Comparison of ENCODE assay signal across 15 mouse cellular contexts in genomic region chr7:80636953-80637800, GRCm38 (mm10). TPM values are rescaled to one million over a fixed set of nuclear protein-coding genes. Genes with fewer than 3 reads are reported as not detected.
DNase-seq lines count a peak whose midpoint lies in the region; ATAC-seq and TF ChIP-seq lines count a peak whose summit lies in the region.
"Had no signal": no experiment of that assay in that cellular context is flagged by ENCODE, and none has a peak within 500 bp of the region (broad histone marks: within the 10 kb centered on the region; RNA-seq: fewer than 3 reads in every experiment).

No protein-coding gene starts in this region.

- DNase-seq in heart, adult 9 months (ENCODE audit: low spot score in 2 of 2) = no peak
- DNase-seq in kidney, adult 11 months = no peak
- DNase-seq in right cerebral cortex, postnatal 25 days = peak; percentile 50
- no peak for DNase-seq in right cerebral cortex, postnatal 4 days
- no peak for DNase-seq in thymus, postnatal 4 days
- DNase-seq: adrenal gland, adult 2 months; cerebellum, postnatal 36 days; lung, adult 18-20 months had no signal

- H3K9me3 ChIP-seq in heart, embryonic 12.5 days (replicated peaks) = no peaks in the 10 kb centered on the region
- H3K9me3 ChIP-seq in kidney, embryonic 16.5 days (ENCODE audit: low read length) = no peaks in the 10 kb centered on the region
- H3K9me3 ChIP-seq: forebrain, embryonic 15.5 days; limb, embryonic 10.5 days had no signal

- no peaks in the 10 kb centered on the region for H3K36me3 ChIP-seq in heart, embryonic 12.5 days
- no peaks in the 10 kb centered on the region for H3K36me3 ChIP-seq in kidney, embryonic 16.5 days (ENCODE audit: insufficient read depth, low read length)
- H3K36me3 ChIP-seq: forebrain, embryonic 15.5 days; limb, embryonic 10.5 days had no signal

- ATAC-seq in heart, embryonic 12.5 days (ENCODE audit: insufficient number of reproducible peaks, low FRiP score) = no peak
- ATAC-seq in kidney, embryonic 16.5 days (ENCODE audit: low FRiP score, low TSS enrichment) = no peak
- ATAC-seq: forebrain, embryonic 15.5 days; intestine, postnatal 0 days; midbrain, embryonic 16.5 days had no signal

- H3K4me1 ChIP-seq in heart, embryonic 12.5 days (replicated peaks) = peaks cover 51% of the 10 kb centered on the region
- H3K4me1 ChIP-seq in kidney, embryonic 16.5 days (ENCODE audit: insufficient read depth, low read length) = peaks cover 52% of the 10 kb centered on the region
- H3K4me1 ChIP-seq in olfactory bulb, adult 2 months (ENCODE audit: control insufficient read depth, insufficient read depth, low read length) = peaks cover 55% of the 10 kb centered on the region

- no peak for TF ChIP-seq POLR2A in olfactory bulb, adult 2 months (IDR thresholded peaks at IDR 0.05; ENCODE audit: insufficient read depth, low read depth, low read length)

- H3K27ac ChIP-seq in heart, embryonic 12.5 days (ENCODE audit: poor library complexity, severe bottlenecking) = peak overlapping the region; percentile 9; the same call in 1 of the 2 replicates
- peak overlapping the region; percentile 70 for H3K27ac ChIP-seq in kidney, embryonic 16.5 days (ENCODE audit: low read length)
- peak overlapping the region; percentile 84 for H3K27ac ChIP-seq in olfactory bulb, adult 2 months (ENCODE audit: insufficient read depth, low read depth, low read length)
- H3K27ac ChIP-seq: forebrain, embryonic 15.5 days; limb, embryonic 10.5 days had no signal

- WGBS in heart, embryonic 12.5 days = 62% methylated on average over 9 of the region's 9 CpGs
- WGBS in kidney, embryonic 16.5 days = 47% methylated on average over 9 of the region's 9 CpGs
- WGBS in olfactory bulb, adult 2 months = 23% methylated on average over 9 of the region's 9 CpGs

- no peak overlapping the region for H3K4me3 ChIP-seq in heart, embryonic 12.5 days
- no peak overlapping the region for H3K4me3 ChIP-seq in kidney, embryonic 16.5 days (ENCODE audit: low read length)
- H3K4me3 ChIP-seq in olfactory bulb, adult 2 months (ENCODE audit: insufficient read depth, low read depth, low read length) = no peak overlapping the region
- H3K4me3 ChIP-seq: forebrain, embryonic 15.5 days; limb, embryonic 10.5 days had no signal

- H3K27me3 ChIP-seq in heart, embryonic 12.5 days (replicated peaks) = no peaks in the 10 kb centered on the region
- no peaks in the 10 kb centered on the region for H3K27me3 ChIP-seq in kidney, embryonic 16.5 days (ENCODE audit: insufficient read depth, low read length)
- H3K27me3 ChIP-seq: forebrain, embryonic 15.5 days had no signal

- H3K4me2 ChIP-seq in heart, embryonic 12.5 days = 0 out of 2 replicates have a peak overlapping the region, but pooled peaks have one; percentile 4
- H3K4me2 ChIP-seq in kidney, embryonic 16.5 days (replicated peaks; ENCODE audit: low read depth, low read length) = no peak overlapping the region
- H3K4me2 ChIP-seq: forebrain, embryonic 15.5 days had no signal

- no peak for TF ChIP-seq CTCF in olfactory bulb, adult 2 months (IDR thresholded peaks at IDR 0.05; ENCODE audit: insufficient read depth, low read depth, low read length)

- peak overlapping the region; percentile 43; the same call in 1 of the 2 replicates for H3K9ac ChIP-seq in heart, embryonic 12.5 days
- 0 out of 2 replicates have a peak overlapping the region, but pooled peaks have one; percentile 9 for H3K9ac ChIP-seq in kidney, embryonic 16.5 days (replicated peaks; ENCODE audit: low read length)
- H3K9ac ChIP-seq: forebrain, embryonic 15.5 days had no signal

RNA-seq across cellular contexts. Expression of gene Crtc3, which starts 51.5 kb away (rescaled TPM):
- 16.7 and 16.9 TPM in 2 replicates for polyA plus RNA-seq in heart, embryonic 12.5 days (2016; fragmentation: Nextera tagmentation; extraction: Ambion mirVana)
- polyA plus RNA-seq in kidney, embryonic 16.5 days (2015; fragmentation: Nextera tagmentation; extraction: Ambion mirVana) = 18.5 and 22.2 TPM in 2 replicates
- not detected in 2 replicates for polyA plus RNA-seq in olfactory bulb, adult 2 months (2012; ENCODE audit: insufficient read depth, insufficient read length, low replicate concordance, missing spikeins)

Comparison
In these comparisons a context has a peak if more than half of its experiments do, and no peak if none do; other contexts are left out.
1. H3K27ac ChIP-seq: peak in every context shown above with its lines; median percentile 84 in olfactory bulb, adult 2 months; 70 in kidney, embryonic 16.5 days; 9 in heart, embryonic 12.5 days.